Mouse (Mus musculus): ENCODE measurements around the gene Slc25a34.

Slc25a34 gene

GRCm38 (mm10) chr4:141581051-141581450 is 42.6 kb downstream of the Slc25a34 start:
- no peak for DNase-seq (ENCODE audit: low spot score)

- peak; percentile 53 for DNase-seq (ENCODE audit: low spot score)
Measured at GRCm38 (mm10) chr4:141578833-141579232, 44.8 kb downstream of the Slc25a34 start.

- DNase-seq (ENCODE audit: low spot score): no peak
Measured at GRCm38 (mm10) chr4:141576877-141577276, 46.7 kb downstream of the Slc25a34 start.

GRCm38 (mm10) chr4:141576404-141576803 is 47.2 kb downstream of the Slc25a34 start:
- DNase-seq (ENCODE audit: low spot score): no peak

GRCm38 (mm10) chr4:141574789-141575702 is 48.6 kb downstream of the Slc25a34 start:
- DNase-seq (ENCODE audit: low spot score): peak; percentile 69

- DNase-seq (ENCODE audit: low spot score): peak; percentile 85
Measured at GRCm38 (mm10) chr4:141573359-141573966, 50.2 kb downstream of the Slc25a34 start.

GRCm38 (mm10) chr4:141572668-141573358 is 50.8 kb downstream of the Slc25a34 start:
- DNase-seq (ENCODE audit: low spot score): peak; percentile 36

- DNase-seq (ENCODE audit: low spot score): peak; percentile 65
Measured at GRCm38 (mm10) chr4:141571934-141572333, 51.7 kb downstream of the Slc25a34 start.

GRCm38 (mm10) chr4:141571337-141571739 is 52.3 kb downstream of the Slc25a34 start:
- DNase-seq (ENCODE audit: low spot score): peak; percentile 88

GRCm38 (mm10) chr4:141570821-141571220 is 52.8 kb downstream of the Slc25a34 start:
- DNase-seq (ENCODE audit: low spot score): no peak

- DNase-seq (ENCODE audit: low spot score): peak; percentile 88
Measured at GRCm38 (mm10) chr4:141570004-141570403, 53.6 kb downstream of the Slc25a34 start.

GRCm38 (mm10) chr4:141568966-141569365 is 54.7 kb downstream of the Slc25a34 start:
- no peak for DNase-seq (ENCODE audit: low spot score)

All from yolk sac, embryonic 10.5 days (tissue).